Mouse (Mus musculus): Measurements from ENCODE around the gene Rora. TPM values are rescaled to one million over a fixed set of nuclear protein-coding genes. Genes with fewer than 3 reads are reported as not detected.

Rora gene
- polyA plus RNA-seq, 1 experiment = 4.7 TPM

GRCm38 (mm10) chr9:69164653-69165052, 511.1 kb downstream of the Rora start:
- H3K4me3 ChIP-seq (ENCODE audit: control insufficient read depth, insufficient read depth, low read length) = no peak overlapping the region
- H3K36me3 ChIP-seq (ENCODE audit: control insufficient read depth, insufficient read depth, low read length) = no peaks in the 10 kb centered on the region
- H3K4me1 ChIP-seq (replicated peaks; ENCODE audit: control insufficient read depth, insufficient read depth, low read length) = peaks cover 13% of the 10 kb centered on the region
- WGBS = 75% methylated on average over 7 of the region's 7 CpGs
- TF ChIP-seq CTCF (IDR thresholded peaks at IDR 0.05; ENCODE audit: borderline replicate concordance, control insufficient read depth, extremely low read depth, insufficient read depth, low read length, poor library complexity) = no peak
- TF ChIP-seq POLR2A (IDR thresholded peaks at IDR 0.05; ENCODE audit: control insufficient read depth, extremely low read depth, insufficient read depth, low read length, poor library complexity) = no peak
- DNase-seq = no peak
- H3K27ac ChIP-seq (ENCODE audit: control insufficient read depth, insufficient read depth, low read length) = no peak overlapping the region
- H3K27me3 ChIP-seq (ENCODE audit: control insufficient read depth, insufficient read depth, low read length) = no peaks in the 10 kb centered on the region

GRCm38 (mm10) chr9:69165096-69165836, 511.7 kb downstream of the Rora start:
- WGBS = 6% methylated on average over 7 of the region's 7 CpGs
- no peak overlapping the region for H3K27ac ChIP-seq (ENCODE audit: control insufficient read depth, insufficient read depth, low read length)
- peak; percentile 36 for DNase-seq
- no peaks in the 10 kb centered on the region for H3K27me3 ChIP-seq (ENCODE audit: control insufficient read depth, insufficient read depth, low read length)
- TF ChIP-seq POLR2A (IDR thresholded peaks at IDR 0.05; ENCODE audit: control insufficient read depth, extremely low read depth, insufficient read depth, low read length, poor library complexity) (no peak), CTCF (IDR thresholded peaks at IDR 0.05; ENCODE audit: borderline replicate concordance, control insufficient read depth, extremely low read depth, insufficient read depth, low read length, poor library complexity) (no peak)
- no peak overlapping the region for H3K4me3 ChIP-seq (ENCODE audit: control insufficient read depth, insufficient read depth, low read length)
- H3K36me3 ChIP-seq (ENCODE audit: control insufficient read depth, insufficient read depth, low read length) = no peaks in the 10 kb centered on the region
- peaks cover 13% of the 10 kb centered on the region for H3K4me1 ChIP-seq (replicated peaks; ENCODE audit: control insufficient read depth, insufficient read depth, low read length)

GRCm38 (mm10) chr9:69174061-69174460, 520.5 kb downstream of the Rora start:
- DNase-seq = no peak
- no peak for TF ChIP-seq CTCF (IDR thresholded peaks at IDR 0.05; ENCODE audit: borderline replicate concordance, control insufficient read depth, extremely low read depth, insufficient read depth, low read length, poor library complexity)
- no peak for TF ChIP-seq POLR2A (IDR thresholded peaks at IDR 0.05; ENCODE audit: control insufficient read depth, extremely low read depth, insufficient read depth, low read length, poor library complexity)
- Histone ChIP-seq H3K4me1 (replicated peaks; ENCODE audit: control insufficient read depth, insufficient read depth, low read length) (peaks cover 4% of the 10 kb centered on the region), H3K27me3 (ENCODE audit: control insufficient read depth, insufficient read depth, low read length) (no peaks in the 10 kb centered on the region), H3K4me3 (ENCODE audit: control insufficient read depth, insufficient read depth, low read length) (no peak overlapping the region), H3K36me3 (ENCODE audit: control insufficient read depth, insufficient read depth, low read length) (no peaks in the 10 kb centered on the region), H3K27ac (ENCODE audit: control insufficient read depth, insufficient read depth, low read length) (no peak overlapping the region)
- WGBS = 10% methylated on average over 6 of the region's 6 CpGs

- Histone ChIP-seq H3K27ac (ENCODE audit: control insufficient read depth, insufficient read depth, low read length) (no peak overlapping the region), H3K27me3 (ENCODE audit: control insufficient read depth, insufficient read depth, low read length) (no peaks in the 10 kb centered on the region), H3K4me3 (ENCODE audit: control insufficient read depth, insufficient read depth, low read length) (no peak overlapping the region), H3K4me1 (replicated peaks; ENCODE audit: control insufficient read depth, insufficient read depth, low read length) (peaks cover 4% of the 10 kb centered on the region), H3K36me3 (ENCODE audit: control insufficient read depth, insufficient read depth, low read length) (no peaks in the 10 kb centered on the region)
- 79% methylated on average over 10 of the region's 10 CpGs for WGBS
- no peak for TF ChIP-seq CTCF (IDR thresholded peaks at IDR 0.05; ENCODE audit: borderline replicate concordance, control insufficient read depth, extremely low read depth, insufficient read depth, low read length, poor library complexity)
- no peak for TF ChIP-seq POLR2A (IDR thresholded peaks at IDR 0.05; ENCODE audit: control insufficient read depth, extremely low read depth, insufficient read depth, low read length, poor library complexity)
- DNase-seq = no peak
Measured at GRCm38 (mm10) chr9:69174527-69175116, 521.0 kb downstream of the Rora start.

GRCm38 (mm10) chr9:69176988-69177387, 523.4 kb downstream of the Rora start:
- H3K4me3 ChIP-seq (ENCODE audit: control insufficient read depth, insufficient read depth, low read length) = no peak overlapping the region
- no peaks in the 10 kb centered on the region for H3K27me3 ChIP-seq (ENCODE audit: control insufficient read depth, insufficient read depth, low read length)
- H3K4me1 ChIP-seq (replicated peaks; ENCODE audit: control insufficient read depth, insufficient read depth, low read length) = peaks cover 4% of the 10 kb centered on the region
- WGBS = 94% methylated on average over 3 of the region's 3 CpGs
- TF ChIP-seq POLR2A (IDR thresholded peaks at IDR 0.05; ENCODE audit: control insufficient read depth, extremely low read depth, insufficient read depth, low read length, poor library complexity) = no peak
- TF ChIP-seq CTCF (IDR thresholded peaks at IDR 0.05; ENCODE audit: borderline replicate concordance, control insufficient read depth, extremely low read depth, insufficient read depth, low read length, poor library complexity) = no peak
- H3K27ac ChIP-seq (ENCODE audit: control insufficient read depth, insufficient read depth, low read length) = no peak overlapping the region
- DNase-seq = no peak
- no peaks in the 10 kb centered on the region for H3K36me3 ChIP-seq (ENCODE audit: control insufficient read depth, insufficient read depth, low read length)

- H3K27me3 ChIP-seq (ENCODE audit: control insufficient read depth, insufficient read depth, low read length) = no peaks in the 10 kb centered on the region
- H3K27ac ChIP-seq (ENCODE audit: control insufficient read depth, insufficient read depth, low read length) = no peak overlapping the region
- no peak overlapping the region for H3K4me3 ChIP-seq (ENCODE audit: control insufficient read depth, insufficient read depth, low read length)
- TF ChIP-seq CTCF (IDR thresholded peaks at IDR 0.05; ENCODE audit: borderline replicate concordance, control insufficient read depth, extremely low read depth, insufficient read depth, low read length, poor library complexity) (no peak), POLR2A (IDR thresholded peaks at IDR 0.05; ENCODE audit: control insufficient read depth, extremely low read depth, insufficient read depth, low read length, poor library complexity) (no peak)
- H3K4me1 ChIP-seq (replicated peaks; ENCODE audit: control insufficient read depth, insufficient read depth, low read length) = no peaks in the 10 kb centered on the region
- DNase-seq = no peak
- WGBS = 97% methylated on average over 8 of the region's 8 CpGs
- H3K36me3 ChIP-seq (ENCODE audit: control insufficient read depth, insufficient read depth, low read length) = no peaks in the 10 kb centered on the region
Measured at GRCm38 (mm10) chr9:69179224-69179623, 525.6 kb downstream of the Rora start.

Data from thymus, adult 2 months (tissue).